19 mouse cellular contexts compared by ENCODE assay signal in the genomic region with DNA sequence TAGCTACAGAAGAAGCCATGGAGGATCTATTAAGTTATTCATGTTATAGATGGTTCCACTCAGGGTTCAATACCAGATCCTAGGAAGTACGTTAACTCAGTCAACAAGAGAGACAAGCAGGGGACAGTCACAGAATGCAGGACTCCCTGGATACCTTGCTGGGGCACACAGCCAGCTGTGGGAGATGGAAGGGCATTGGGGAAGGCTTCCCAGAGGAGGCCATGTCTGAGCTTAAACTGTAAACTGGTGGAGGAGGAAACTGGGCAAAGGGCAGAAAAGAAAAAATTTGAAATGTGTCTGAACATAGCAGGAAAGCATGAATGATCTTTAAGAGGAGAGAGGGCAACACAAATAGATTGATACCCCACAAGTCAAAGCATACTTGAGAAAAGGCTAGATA.
DNase-seq lines count a peak whose midpoint lies in the region.
"Had no signal": no experiment of that assay in that cellular context is flagged by ENCODE, and none has a peak within 500 bp of the region (broad histone marks: within the 10 kb centered on the region; RNA-seq: fewer than 3 reads in every experiment).

No protein-coding gene starts in this region.

- peak; percentile 54 for DNase-seq in kidney, adult 11 months
- DNase-seq in kidney, postnatal 4 days = no peak
- DNase-seq in kidney, adult 9 months = peak; percentile 79
- peak; percentile 41 for DNase-seq in kidney, postnatal 10 days
- DNase-seq in left cerebral cortex, adult 11 months (ENCODE audit: low spot score) = no peak
- DNase-seq in layer of hippocampus, adult 9-11 months = no peak
- DNase-seq in left cerebral cortex, postnatal 36 days (ENCODE audit: low spot score in 2 of 2) = no peak
- DNase-seq: adrenal gland, postnatal 25 days; cerebellum, adult 18-20 months; cerebellum, postnatal 14 days; forebrain, postnatal 0 days; heart, postnatal 14 days; layer of hippocampus, postnatal 36 days; liver; lung, adult 2 months; lung, postnatal 10 days; right cerebral cortex, postnatal 25 days; thymus, adult 18-20 months; thymus, postnatal 25 days had no signal

- intact Hi-C loops in left cerebral cortex, postnatal 36 days (cut with DNase I) = no loop called here

Comparison
In these comparisons a context has a peak if more than half of its experiments do, and no peak if none do; other contexts are left out.
1. DNase-seq: peak in kidney, adult 11 months (single experiment), kidney, adult 9 months (single experiment) and kidney, postnatal 10 days (single experiment); none in kidney, postnatal 4 days (0 of 2), left cerebral cortex, adult 11 months (single experiment), layer of hippocampus, adult 9-11 months (single experiment) and left cerebral cortex, postnatal 36 days (0 of 2).